Mouse (Mus musculus): Measurements from ENCODE around the gene Trim60. TPM values are rescaled to one million over a fixed set of nuclear protein-coding genes. Genes with fewer than 3 reads are reported as not detected.

Trim60 gene
- not detected in 2 replicates for polyA plus RNA-seq (2014; fragmentation: Nextera tagmentation; extraction: Ambion mirVana)

GRCm38 (mm10) chr8:65018423-65018822 is at the start of gene Trim60, which contains the start of gene Trim61:
Gene Trim60 (minus strand): TSS chr8:65018584.
Gene Trim61 (minus strand): TSS chr8:65018523.
- Histone ChIP-seq H3K27ac (replicated peaks in 1 of 2; ENCODE audit: control insufficient read depth in 1 of 2, insufficient read depth in 1 of 2, low read depth in 2 of 2, low read length in 2 of 2) (no peak within 1 kb of the TSS), H3K27me3 (ENCODE audit: control insufficient read depth, insufficient read depth, low read length) (no peaks in the 10 kb centered on the region), H3K4me3 (ENCODE audit: control insufficient read depth in 1 of 2, insufficient read depth in 1 of 2, low read depth in 1 of 2, low read length in 2 of 2) (no peak within 1 kb of the TSS), H3K4me1 (ENCODE audit: control insufficient read depth in 2 of 2, insufficient read depth in 2 of 2, low read length in 2 of 2) (no peaks in the 10 kb centered on the region), H3K36me3 (ENCODE audit: control insufficient read depth, insufficient read depth, low read length) (no peaks in the 10 kb centered on the region), H3K9ac (ENCODE audit: low read length) (no peak within 1 kb of the TSS), H3K9me3 (ENCODE audit: control insufficient read depth, low read length) (no peaks in the 10 kb centered on the region), H3K4me2 (ENCODE audit: low read length) (no peak within 1 kb of the TSS)
- WGBS: 84% methylated on average over 8 of the region's 8 CpGs
- no peak for ATAC-seq (ENCODE audit: insufficient number of reproducible peaks, insufficient read depth, low FRiP score, low read depth)

GRCm38 (mm10) chr8:65067694-65068472 is 49.5 kb upstream of the Trim60 start:
- no peak overlapping the region for H3K4me3 ChIP-seq (ENCODE audit: control insufficient read depth in 1 of 2, insufficient read depth in 1 of 2, low read depth in 1 of 2, low read length in 2 of 2)
- 45% methylated on average over 10 of the region's 10 CpGs for WGBS
- no peak for ATAC-seq (ENCODE audit: insufficient number of reproducible peaks, insufficient read depth, low FRiP score, low read depth)
- no peak overlapping the region for H3K27ac ChIP-seq (replicated peaks in 1 of 2; ENCODE audit: control insufficient read depth in 1 of 2, insufficient read depth in 1 of 2, low read depth in 2 of 2, low read length in 2 of 2)
- no peak overlapping the region for H3K9ac ChIP-seq (ENCODE audit: low read length)
- no peak overlapping the region for H3K4me2 ChIP-seq (ENCODE audit: low read length)
- no peaks in the 10 kb centered on the region for H3K27me3 ChIP-seq (ENCODE audit: control insufficient read depth, insufficient read depth, low read length)
- H3K9me3 ChIP-seq (ENCODE audit: control insufficient read depth, low read length): no peaks in the 10 kb centered on the region
- H3K36me3 ChIP-seq (ENCODE audit: control insufficient read depth, insufficient read depth, low read length): no peaks in the 10 kb centered on the region
- H3K4me1 ChIP-seq (ENCODE audit: control insufficient read depth in 2 of 2, insufficient read depth in 2 of 2, low read length in 2 of 2): no peaks in the 10 kb centered on the region

DNA sequence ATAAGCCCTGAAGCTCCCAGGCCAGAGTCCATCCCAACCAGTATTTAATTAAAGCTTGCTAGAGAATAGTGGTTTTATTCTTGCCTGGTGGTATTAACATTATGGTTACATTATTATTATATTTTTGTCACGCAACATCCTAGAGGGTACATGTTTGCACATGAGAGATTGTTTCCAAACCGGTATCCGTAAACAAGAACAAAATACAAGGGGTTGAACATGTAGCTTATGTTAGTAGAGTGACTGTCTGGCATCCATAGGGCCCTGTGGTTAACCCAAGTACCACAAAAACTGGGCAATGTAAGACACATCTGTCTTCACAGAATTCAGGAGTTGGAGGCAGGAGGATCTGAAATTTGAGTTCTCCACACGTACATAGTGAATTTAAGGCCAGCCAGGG is 48.6 kb upstream of the Trim60 start:
- H3K27ac ChIP-seq (replicated peaks in 1 of 2; ENCODE audit: control insufficient read depth in 1 of 2, insufficient read depth in 1 of 2, low read depth in 2 of 2, low read length in 2 of 2): no peak overlapping the region
- H3K4me3 ChIP-seq (ENCODE audit: control insufficient read depth in 1 of 2, insufficient read depth in 1 of 2, low read depth in 1 of 2, low read length in 2 of 2): no peak overlapping the region
- H3K36me3 ChIP-seq (ENCODE audit: control insufficient read depth, insufficient read depth, low read length): no peaks in the 10 kb centered on the region
- no peak overlapping the region for H3K9ac ChIP-seq (ENCODE audit: low read length)
- no peaks in the 10 kb centered on the region for H3K27me3 ChIP-seq (ENCODE audit: control insufficient read depth, insufficient read depth, low read length)
- no peak for ATAC-seq (ENCODE audit: insufficient number of reproducible peaks, insufficient read depth, low FRiP score, low read depth)
- no peaks in the 10 kb centered on the region for H3K9me3 ChIP-seq (ENCODE audit: control insufficient read depth, low read length)
- WGBS: 94% methylated on average over 4 of the region's 4 CpGs
- no peak overlapping the region for H3K4me2 ChIP-seq (ENCODE audit: low read length)
- H3K4me1 ChIP-seq (ENCODE audit: control insufficient read depth in 2 of 2, insufficient read depth in 2 of 2, low read length in 2 of 2): no peaks in the 10 kb centered on the region

DNA sequence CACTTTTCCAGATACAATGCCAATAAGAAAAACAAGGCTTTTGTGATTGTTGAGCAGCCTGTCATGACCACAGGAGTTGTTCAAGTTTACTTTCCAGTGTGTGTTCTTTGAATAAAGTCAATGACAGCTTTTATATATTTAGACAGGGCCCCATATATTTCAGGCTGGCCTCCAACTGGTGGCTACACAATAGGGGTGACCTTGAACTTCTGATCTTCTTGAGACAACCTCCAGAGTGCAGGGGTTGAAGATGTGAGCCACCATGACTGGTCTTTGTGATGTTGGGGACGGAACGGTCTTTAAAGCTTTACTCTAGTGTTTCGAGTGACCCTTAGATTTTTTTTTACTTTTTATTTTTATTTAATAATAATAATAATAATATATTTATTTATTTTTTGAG is 47.2 kb upstream of the Trim60 start:
- no peak overlapping the region for H3K9ac ChIP-seq (ENCODE audit: low read length)
- H3K4me3 ChIP-seq (ENCODE audit: control insufficient read depth in 1 of 2, insufficient read depth in 1 of 2, low read depth in 1 of 2, low read length in 2 of 2): no peak overlapping the region
- no peaks in the 10 kb centered on the region for H3K9me3 ChIP-seq (ENCODE audit: control insufficient read depth, low read length)
- H3K4me2 ChIP-seq (ENCODE audit: low read length): no peak overlapping the region
- 100% methylated on average over 3 of the region's 3 CpGs for WGBS
- no peaks in the 10 kb centered on the region for H3K4me1 ChIP-seq (ENCODE audit: control insufficient read depth in 2 of 2, insufficient read depth in 2 of 2, low read length in 2 of 2)
- H3K27ac ChIP-seq (replicated peaks in 1 of 2; ENCODE audit: control insufficient read depth in 1 of 2, insufficient read depth in 1 of 2, low read depth in 2 of 2, low read length in 2 of 2): no peak overlapping the region
- ATAC-seq (ENCODE audit: insufficient number of reproducible peaks, insufficient read depth, low FRiP score, low read depth): no peak
- H3K36me3 ChIP-seq (ENCODE audit: control insufficient read depth, insufficient read depth, low read length): no peaks in the 10 kb centered on the region
- H3K27me3 ChIP-seq (ENCODE audit: control insufficient read depth, insufficient read depth, low read length): no peaks in the 10 kb centered on the region

- H3K4me3 ChIP-seq (ENCODE audit: control insufficient read depth in 1 of 2, insufficient read depth in 1 of 2, low read depth in 1 of 2, low read length in 2 of 2): no peak overlapping the region
- H3K9me3 ChIP-seq (ENCODE audit: control insufficient read depth, low read length): no peaks in the 10 kb centered on the region
- H3K4me1 ChIP-seq (ENCODE audit: control insufficient read depth in 2 of 2, insufficient read depth in 2 of 2, low read length in 2 of 2): no peaks in the 10 kb centered on the region
- no peak for ATAC-seq (ENCODE audit: insufficient number of reproducible peaks, insufficient read depth, low FRiP score, low read depth)
- no peak overlapping the region for H3K4me2 ChIP-seq (ENCODE audit: low read length)
- H3K9ac ChIP-seq (ENCODE audit: low read length): no peak overlapping the region
- no peak overlapping the region for H3K27ac ChIP-seq (replicated peaks in 1 of 2; ENCODE audit: control insufficient read depth in 1 of 2, insufficient read depth in 1 of 2, low read depth in 2 of 2, low read length in 2 of 2)
- H3K27me3 ChIP-seq (ENCODE audit: control insufficient read depth, insufficient read depth, low read length): no peaks in the 10 kb centered on the region
- no peaks in the 10 kb centered on the region for H3K36me3 ChIP-seq (ENCODE audit: control insufficient read depth, insufficient read depth, low read length)
- WGBS: 51% methylated on average over 2 of the region's 2 CpGs
These were observed 45.7 kb upstream of the Trim60 start for GRCm38 (mm10) chr8:65064071-65064470.

DNA sequence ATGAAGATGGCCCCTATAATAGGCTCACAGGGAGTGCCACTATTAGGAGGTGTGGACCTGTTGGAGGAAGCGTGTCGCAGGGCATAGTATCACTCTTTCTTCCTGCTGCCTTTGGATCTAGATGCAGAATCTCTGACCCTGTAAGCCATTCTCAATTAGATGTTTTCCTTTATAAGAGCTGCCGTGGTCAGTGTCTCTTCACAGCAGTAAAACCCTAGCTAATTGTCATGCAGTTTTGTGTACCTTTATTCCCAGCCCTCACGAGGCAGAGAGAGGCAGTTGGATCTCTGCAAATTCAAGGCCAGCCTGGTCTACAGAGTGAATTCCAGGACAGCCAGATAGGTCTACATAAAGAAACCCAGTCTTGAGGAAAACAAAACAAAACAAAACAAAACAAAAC is 43.8 kb upstream of the Trim60 start:
- ATAC-seq (ENCODE audit: insufficient number of reproducible peaks, insufficient read depth, low FRiP score, low read depth): no peak
- Histone ChIP-seq H3K27me3 (ENCODE audit: control insufficient read depth, insufficient read depth, low read length) (no peaks in the 10 kb centered on the region), H3K27ac (replicated peaks in 1 of 2; ENCODE audit: control insufficient read depth in 1 of 2, insufficient read depth in 1 of 2, low read depth in 2 of 2, low read length in 2 of 2) (no peak overlapping the region), H3K4me1 (ENCODE audit: control insufficient read depth in 2 of 2, insufficient read depth in 2 of 2, low read length in 2 of 2) (no peaks in the 10 kb centered on the region), H3K9me3 (ENCODE audit: control insufficient read depth, low read length) (no peaks in the 10 kb centered on the region), H3K4me2 (ENCODE audit: low read length) (no peak overlapping the region), H3K36me3 (ENCODE audit: control insufficient read depth, insufficient read depth, low read length) (no peaks in the 10 kb centered on the region), H3K9ac (ENCODE audit: low read length) (no peak overlapping the region), H3K4me3 (ENCODE audit: control insufficient read depth in 1 of 2, insufficient read depth in 1 of 2, low read depth in 1 of 2, low read length in 2 of 2) (no peak overlapping the region)
- 71% methylated on average over 4 of the region's 4 CpGs for WGBS

DNA sequence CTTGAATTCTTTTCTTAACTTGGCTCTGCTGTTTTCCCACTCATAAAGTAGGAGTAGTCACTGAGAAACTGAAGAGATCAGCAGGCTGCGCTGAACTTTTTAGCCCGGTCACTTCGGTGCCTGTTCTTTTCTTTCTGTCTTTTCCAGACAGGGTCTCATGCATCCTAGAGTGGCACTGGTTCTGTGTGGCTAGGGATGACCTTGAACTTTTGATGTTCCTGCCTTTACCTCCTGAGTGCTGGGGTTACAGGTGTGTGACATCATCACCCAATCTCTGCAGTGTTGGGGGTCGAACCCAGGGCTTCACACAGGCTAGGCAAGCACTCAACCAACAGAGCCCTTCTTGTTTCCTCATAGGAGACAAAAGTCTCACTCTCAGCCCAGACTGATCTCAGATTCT is 38.3 kb upstream of the Trim60 start:
- WGBS: 90% methylated on average over 4 of the region's 4 CpGs
- H3K9ac ChIP-seq (ENCODE audit: low read length): no peak overlapping the region

DNA sequence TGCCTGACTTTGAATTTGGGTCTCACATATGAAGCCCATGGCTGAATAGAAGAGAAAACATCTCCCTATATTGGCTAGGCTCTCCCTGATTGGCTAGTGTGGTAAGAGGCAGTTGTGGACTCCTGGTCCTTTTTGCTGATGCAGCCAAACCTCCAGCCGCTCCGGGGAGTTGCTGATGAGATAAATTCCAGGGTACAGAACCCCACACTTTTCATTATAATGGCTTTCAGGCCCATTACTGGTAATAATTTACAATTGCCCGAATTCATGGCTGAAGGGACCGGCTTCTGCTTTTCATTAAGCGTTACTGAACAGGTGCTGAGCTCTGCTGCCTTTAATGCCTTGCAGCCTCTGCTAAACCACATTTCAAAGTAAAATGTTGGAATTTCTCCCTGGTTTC is 35.6 kb upstream of the Trim60 start:
- Histone ChIP-seq H3K4me3 (ENCODE audit: control insufficient read depth in 1 of 2, insufficient read depth in 1 of 2, low read depth in 1 of 2, low read length in 2 of 2) (no peak overlapping the region), H3K4me2 (ENCODE audit: low read length) (no peak overlapping the region), H3K36me3 (ENCODE audit: control insufficient read depth, insufficient read depth, low read length) (no peaks in the 10 kb centered on the region), H3K4me1 (ENCODE audit: control insufficient read depth in 2 of 2, insufficient read depth in 2 of 2, low read length in 2 of 2) (no peaks in the 10 kb centered on the region), H3K27ac (replicated peaks in 1 of 2; ENCODE audit: control insufficient read depth in 1 of 2, insufficient read depth in 1 of 2, low read depth in 2 of 2, low read length in 2 of 2) (no peak overlapping the region), H3K27me3 (ENCODE audit: control insufficient read depth, insufficient read depth, low read length) (no peaks in the 10 kb centered on the region), H3K9me3 (ENCODE audit: control insufficient read depth, low read length) (no peaks in the 10 kb centered on the region), H3K9ac (ENCODE audit: low read length) (no peak overlapping the region)
- 68% methylated on average over 5 of the region's 5 CpGs for WGBS
- no peak for ATAC-seq (ENCODE audit: insufficient number of reproducible peaks, insufficient read depth, low FRiP score, low read depth)

More for the DNA sequence above, 38.3 kb upstream of the Trim60 start:
- H3K4me3 ChIP-seq (ENCODE audit: control insufficient read depth in 1 of 2, insufficient read depth in 1 of 2, low read depth in 1 of 2, low read length in 2 of 2): no peak overlapping the region
- H3K4me2 ChIP-seq (ENCODE audit: low read length): no peak overlapping the region
- no peak for ATAC-seq (ENCODE audit: insufficient number of reproducible peaks, insufficient read depth, low FRiP score, low read depth)
- no peaks in the 10 kb centered on the region for H3K4me1 ChIP-seq (ENCODE audit: control insufficient read depth in 2 of 2, insufficient read depth in 2 of 2, low read length in 2 of 2)
- H3K36me3 ChIP-seq (ENCODE audit: control insufficient read depth, insufficient read depth, low read length): no peaks in the 10 kb centered on the region
- H3K27ac ChIP-seq (replicated peaks in 1 of 2; ENCODE audit: control insufficient read depth in 1 of 2, insufficient read depth in 1 of 2, low read depth in 2 of 2, low read length in 2 of 2): no peak overlapping the region
- no peaks in the 10 kb centered on the region for H3K9me3 ChIP-seq (ENCODE audit: control insufficient read depth, low read length)
- no peaks in the 10 kb centered on the region for H3K27me3 ChIP-seq (ENCODE audit: control insufficient read depth, insufficient read depth, low read length)
